Comparison of ENCODE assay signal across 8 mouse cellular contexts in genomic region chr5:24751305-24752174, GRCm38 (mm10). TPM values are rescaled to one million over a fixed set of nuclear protein-coding genes. Genes with fewer than 3 reads are reported as not detected.
DNase-seq lines count a peak whose midpoint lies in the region; ATAC-seq and TF ChIP-seq lines count a peak whose summit lies in the region.

No protein-coding gene starts in this region.

- no peak for TF ChIP-seq POLR2A in cerebellum, adult 2 months (IDR thresholded peaks at IDR 0.05; ENCODE audit: borderline replicate concordance, insufficient read depth, low read length)
- TF ChIP-seq POLR2A in spleen, adult 2 months (IDR thresholded peaks at IDR 0.05; ENCODE audit: low read depth, low read length): no peak

- DNase-seq in gastrocnemius, adult 18-20 months (ENCODE audit: low spot score): peak; percentile 46
- DNase-seq in gastrocnemius, postnatal 10 days: no peak
- peak; percentile 24 to 44 for DNase-seq in cerebellum, adult 2 months
- DNase-seq in frontal cortex, postnatal 14 days (ENCODE audit: low spot score in 2 of 2): peak; percentile 32 to 40
- DNase-seq in left cerebral cortex, postnatal 36 days (ENCODE audit: low spot score in 2 of 2): peak; percentile 25 to 42
- DNase-seq in spleen, adult 2 months (ENCODE audit: low read depth in 1 of 2, low spot score in 2 of 2): peak in 1 of 2 experiments; percentile 39

- no peaks in the 10 kb centered on the region for H3K9me3 ChIP-seq in hindbrain, embryonic 15.5 days

- ATAC-seq in hindbrain, embryonic 15.5 days (ENCODE audit: low FRiP score, low read depth): peak; percentile 59
- ATAC-seq in megakaryocyte progenitor cell, adult 5-6 weeks (replicated peaks; ENCODE audit: poor library complexity): peak; percentile 48

- no peaks in the 10 kb centered on the region for H3K36me3 ChIP-seq in hindbrain, embryonic 15.5 days
- no peaks in the 10 kb centered on the region for H3K36me3 ChIP-seq in spleen, adult 2 months (ENCODE audit: control insufficient read depth, insufficient read depth, low read length)

- no peak for TF ChIP-seq CTCF in cerebellum, adult 2 months (IDR thresholded peaks at IDR 0.05; ENCODE audit: borderline replicate concordance, insufficient read depth, low read depth, low read length)
- TF ChIP-seq CTCF in spleen, adult 2 months (IDR thresholded peaks at IDR 0.05; ENCODE audit: extremely low read depth, insufficient read depth, insufficient read length, insufficient replicate concordance): no peak

- H3K27ac ChIP-seq in cerebellum, adult 2 months (ENCODE audit: insufficient read depth, low read length): 0 out of 2 replicates have a peak overlapping the region, but pooled peaks have one; percentile 27
- peak overlapping the region; percentile 85 for H3K27ac ChIP-seq in hindbrain, embryonic 15.5 days (replicated peaks)
- peak overlapping the region; percentile 95 for H3K27ac ChIP-seq in spleen, adult 2 months (ENCODE audit: insufficient read depth, low read length)

- 11% methylated on average over 25 of the region's 25 CpGs for WGBS in cerebellum, adult 2 months
- WGBS in hindbrain, embryonic 15.5 days: under 1% methylated on average over 24 of the region's 25 CpGs
- 5% methylated on average over 25 of the region's 25 CpGs for WGBS in spleen, adult 2 months

- H3K9ac ChIP-seq in hindbrain, embryonic 15.5 days: peak overlapping the region; percentile 65

- H3K4me2 ChIP-seq in hindbrain, embryonic 15.5 days: peak overlapping the region; percentile 90

- H3K27me3 ChIP-seq in cerebellum, adult 2 months (ENCODE audit: control insufficient read depth, insufficient read depth, low read length): no peaks in the 10 kb centered on the region
- H3K27me3 ChIP-seq in hindbrain, embryonic 15.5 days: no peaks in the 10 kb centered on the region
- no peaks in the 10 kb centered on the region for H3K27me3 ChIP-seq in spleen, adult 2 months (ENCODE audit: control insufficient read depth, insufficient read depth, low read length)

- intact Hi-C loops in left cerebral cortex, postnatal 36 days (cut with DNase I): no loop called here

- peak overlapping the region; percentile 52 for H3K4me3 ChIP-seq in cerebellum, adult 2 months (replicated peaks; ENCODE audit: insufficient read depth, low read depth, low read length)
- peak overlapping the region; percentile 57 for H3K4me3 ChIP-seq in hindbrain, embryonic 15.5 days
- H3K4me3 ChIP-seq in spleen, adult 2 months (ENCODE audit: extremely low read depth, insufficient read depth, insufficient read length): peak overlapping the region; percentile 84

- peaks cover 9% of the 10 kb centered on the region; the same call in 1 of the 2 replicates for H3K4me1 ChIP-seq in cerebellum, adult 2 months (ENCODE audit: control insufficient read depth, insufficient read depth, low read length)
- H3K4me1 ChIP-seq in hindbrain, embryonic 15.5 days (replicated peaks): peaks cover 23% of the 10 kb centered on the region
- H3K4me1 ChIP-seq in spleen, adult 2 months (ENCODE audit: control insufficient read depth, insufficient read depth, insufficient read length): peaks cover 12% of the 10 kb centered on the region; the same call in 1 of the 2 replicates

RNA-seq across cellular contexts. Expression of gene Crygn, which starts 6.3 kb away (rescaled TPM):
- not detected for total RNA-seq in gastrocnemius, adult 18-20 months (2021)
- not detected for total RNA-seq in gastrocnemius, postnatal 10 days (2021)
- 0.34 and 0.76 TPM in 2 replicates for polyA plus RNA-seq in cerebellum, adult 2 months (2012; rRNA removed)
- 0.77 and 2.0 TPM in 2 replicates for polyA plus RNA-seq in hindbrain, embryonic 15.5 days (2015; fragmentation: Nextera tagmentation; extraction: Ambion mirVana)
- total RNA-seq in left cerebral cortex, postnatal 36 days (2021): not detected
- not detected in 2 replicates for total RNA-seq in megakaryocyte progenitor cell, adult 5-6 weeks (2015)
- not detected in 2 replicates for total RNA-seq in megakaryocyte progenitor cell, adult 5-6 weeks (2017)
- 0.25 and 0.33 TPM in 2 replicates for polyA plus RNA-seq in spleen, adult 2 months (2012; rRNA removed)

RNA-seq across cellular contexts. Expression of gene Wdr86, which starts 21.0 kb away (rescaled TPM):
- total RNA-seq in gastrocnemius, adult 18-20 months (2021): not detected
- 1 to 10 TPM in 1 of 2 experiments, under 1 TPM in 1; 0.70 to 1.2 TPM for total RNA-seq in gastrocnemius, postnatal 10 days (2021)
- polyA plus RNA-seq in cerebellum, adult 2 months (2012; rRNA removed): 1.5 and 3.6 TPM in 2 replicates
- polyA plus RNA-seq in hindbrain, embryonic 15.5 days (2015; fragmentation: Nextera tagmentation; extraction: Ambion mirVana): 7.7 and 8.2 TPM in 2 replicates
- total RNA-seq in left cerebral cortex, postnatal 36 days (2021): under 1 TPM; 0.42 to 0.93 TPM
- 0.07 and 0.64 TPM in 2 replicates for total RNA-seq in megakaryocyte progenitor cell, adult 5-6 weeks (2015)
- 0.95 TPM in 1 of 2 replicates, not detected in the other for total RNA-seq in megakaryocyte progenitor cell, adult 5-6 weeks (2017)
- 6.2 and 6.5 TPM in 2 replicates for polyA plus RNA-seq in spleen, adult 2 months (2012; rRNA removed)

Comparison
In these comparisons a context has a peak if more than half of its experiments do, and no peak if none do; other contexts are left out.
1. H3K27ac ChIP-seq: peak in every context shown above with its lines; median percentile 95 in spleen, adult 2 months; 85 in hindbrain, embryonic 15.5 days; 27 in cerebellum, adult 2 months.